In genomic region chr13:112660574-112661381, GRCm38 (mm10) we compare ENCODE assay signal across 7 mouse cellular contexts. TPM values are rescaled to one million over a fixed set of nuclear protein-coding genes. Genes with fewer than 3 reads are reported as not detected.
A peak's percentile ranks its signal among the peaks of the same experiment; 100 is the strongest.
DNase-seq lines count a peak whose midpoint lies in the region; ATAC-seq lines count a peak whose summit lies in the region.

TSS of gene Slc38a9 (plus strand) at chr13:112660751.

- H3K4me2 ChIP-seq in midbrain, embryonic 13.5 days (replicated peaks) = peak within 1 kb of the TSS; percentile 85

- H3K9ac ChIP-seq in midbrain, embryonic 13.5 days (replicated peaks) = peak within 1 kb of the TSS; percentile 84

- no peaks in the 10 kb centered on the region for H3K36me3 ChIP-seq in embryonic facial prominence, embryonic 10.5 days (replicated peaks)
- H3K36me3 ChIP-seq in limb, embryonic 10.5 days = no peaks in the 10 kb centered on the region
- no peaks in the 10 kb centered on the region for H3K36me3 ChIP-seq in midbrain, embryonic 13.5 days

- under 1% methylated on average over 33 of the region's 33 CpGs for WGBS in embryonic facial prominence, embryonic 10.5 days
- WGBS in limb, embryonic 10.5 days = 1% methylated on average over 33 of the region's 33 CpGs
- WGBS in midbrain, embryonic 13.5 days = under 1% methylated on average over 33 of the region's 33 CpGs

- H3K4me3 ChIP-seq in embryonic facial prominence, embryonic 10.5 days = peak within 1 kb of the TSS; percentile 83
- H3K4me3 ChIP-seq in limb, embryonic 10.5 days = peak within 1 kb of the TSS; percentile 74
- peak within 1 kb of the TSS; percentile 83 for H3K4me3 ChIP-seq in midbrain, embryonic 13.5 days (replicated peaks)

- no peaks in the 10 kb centered on the region for H3K9me3 ChIP-seq in embryonic facial prominence, embryonic 10.5 days
- no peaks in the 10 kb centered on the region for H3K9me3 ChIP-seq in limb, embryonic 10.5 days (replicated peaks)
- H3K9me3 ChIP-seq in midbrain, embryonic 13.5 days = no peaks in the 10 kb centered on the region

- H3K27ac ChIP-seq in embryonic facial prominence, embryonic 10.5 days (replicated peaks) = peak within 1 kb of the TSS; percentile 80
- peak within 1 kb of the TSS; percentile 72 for H3K27ac ChIP-seq in limb, embryonic 10.5 days
- peak within 1 kb of the TSS; percentile 81 for H3K27ac ChIP-seq in midbrain, embryonic 13.5 days

- H3K27me3 ChIP-seq in embryonic facial prominence, embryonic 10.5 days (replicated peaks; ENCODE audit: low read depth, poor library complexity, severe bottlenecking) = no peaks in the 10 kb centered on the region
- H3K27me3 ChIP-seq in limb, embryonic 10.5 days (ENCODE audit: low read depth, poor library complexity, severe bottlenecking) = no peaks in the 10 kb centered on the region
- no peaks in the 10 kb centered on the region for H3K27me3 ChIP-seq in midbrain, embryonic 13.5 days

- peaks cover 12% of the 10 kb centered on the region for H3K4me1 ChIP-seq in embryonic facial prominence, embryonic 10.5 days
- peaks cover 12% of the 10 kb centered on the region for H3K4me1 ChIP-seq in limb, embryonic 10.5 days
- H3K4me1 ChIP-seq in midbrain, embryonic 13.5 days (replicated peaks) = peaks cover 12% of the 10 kb centered on the region

- DNase-seq in adrenal gland, postnatal 10 days = peak; percentile 94
- peak; percentile 93 for DNase-seq in embryonic facial prominence, embryonic 10.5 days (ENCODE audit: low spot score)
- DNase-seq in kidney, adult 11 months = peak; percentile 95
- DNase-seq in limb, embryonic 10.5 days (ENCODE audit: low spot score) = peak; percentile 90
- DNase-seq in spleen, adult 12 weeks (ENCODE audit: low spot score) = peak; percentile 85

- peak; percentile 96 for ATAC-seq in granulocyte monocyte progenitor cell, adult 5-6 weeks (replicated peaks; ENCODE audit: poor library complexity, severe bottlenecking)
- ATAC-seq in midbrain, embryonic 13.5 days = peak; percentile 100

RNA-seq across cellular contexts. Expression of gene Slc38a9, which starts in this region (rescaled TPM):
- 10 to 100 TPM; 13.1 to 28.0 TPM for total RNA-seq in adrenal gland, postnatal 10 days (2021)
- polyA plus RNA-seq in embryonic facial prominence, embryonic 10.5 days (2016; fragmentation: Nextera tagmentation; extraction: Ambion mirVana) = 11.7 and 13.5 TPM in 2 replicates
- 23.7 and 26.2 TPM in 2 replicates for total RNA-seq in granulocyte monocyte progenitor cell, adult 5-6 weeks (2014; fragmentation: Nextera tagmentation)
- 10.2 and 15.9 TPM in 2 replicates for total RNA-seq in granulocyte monocyte progenitor cell, adult 5-6 weeks (2017)
- polyA plus RNA-seq in limb, embryonic 10.5 days (2016; fragmentation: Nextera tagmentation; extraction: Ambion mirVana) = 9.6 and 12.8 TPM in 2 replicates
- polyA plus RNA-seq in midbrain, embryonic 13.5 days (2015; fragmentation: Nextera tagmentation; extraction: Ambion mirVana) = 31.4 and 31.6 TPM in 2 replicates

Comparison
In these comparisons a context has a peak if more than half of its experiments do, and no peak if none do; other contexts are left out.
1. Peak in every context shown above with its lines: DNase-seq, ATAC-seq, H3K4me3 ChIP-seq and H3K27ac ChIP-seq.